Mouse (Mus musculus) bone marrow macrophage, adult 2 months (primary cell): ENCODE results near the gene Leng1.

ENCODE experiments used
- CTCF ChIP-seq: IDR thresholded peaks from 2 replicates; pipeline ENCODE4 v1.5.1; 2012; ENCODE audit warnings: low read depth, mild to moderate bottlenecking, low read length, moderate library complexity
- POLR2A ChIP-seq: IDR thresholded peaks from 2 replicates; pipeline ENCODE4 v1.6.1; 2012; ENCODE audit warnings: mild to moderate bottlenecking, low read depth, low read length, borderline replicate concordance

DNA sequence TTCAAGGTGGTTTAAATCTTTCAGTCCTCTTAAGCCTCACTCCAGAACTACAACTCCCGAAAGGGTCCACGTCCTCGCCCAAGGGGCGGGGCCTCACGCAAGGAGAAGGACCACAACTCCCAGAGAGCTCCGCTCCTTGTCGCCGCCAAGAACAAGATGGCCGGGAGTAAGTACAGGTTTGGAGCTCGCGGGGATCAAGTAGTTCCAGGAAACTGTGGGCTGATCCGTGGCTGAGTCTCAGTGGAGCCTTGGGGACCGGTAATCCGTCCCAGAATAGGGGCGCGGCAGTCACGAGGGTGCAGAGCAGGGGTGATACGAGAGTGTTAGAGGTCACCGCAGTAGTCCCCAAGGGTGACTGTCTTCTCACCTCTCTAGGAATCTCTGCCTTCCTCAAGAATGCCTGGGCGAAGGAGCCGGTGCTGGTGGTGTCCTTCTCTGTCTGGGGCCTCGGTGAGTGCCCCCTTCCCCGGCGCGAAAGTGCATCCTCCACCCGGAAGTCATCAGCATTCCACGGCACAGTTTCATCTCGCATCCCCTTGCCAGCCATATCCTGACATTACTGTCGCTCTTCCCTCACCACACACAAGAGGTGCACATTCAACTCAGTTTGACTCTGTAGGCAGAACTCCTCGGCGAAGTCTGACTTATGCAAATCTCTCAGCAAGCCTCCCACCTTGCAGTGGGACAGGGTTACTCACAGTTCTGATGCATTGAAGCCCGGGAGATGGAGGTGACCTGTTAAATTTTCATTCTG lies 48.2 kb downstream of the Leng1 start, which contains the start of gene Ndufa3:
- no peak for TF ChIP-seq CTCF
- TF ChIP-seq POLR2A: peak; percentile 48; the same call in 1 of the 2 replicates
